Mouse (Mus musculus): Measurements from ENCODE around the gene Helb.
"Not testable (repeated sequence)": the region's sequence is repeated elsewhere in the genome, so short reads cannot be mapped to it uniquely, and the experiment has no call there.

Gene Helb

DNA sequence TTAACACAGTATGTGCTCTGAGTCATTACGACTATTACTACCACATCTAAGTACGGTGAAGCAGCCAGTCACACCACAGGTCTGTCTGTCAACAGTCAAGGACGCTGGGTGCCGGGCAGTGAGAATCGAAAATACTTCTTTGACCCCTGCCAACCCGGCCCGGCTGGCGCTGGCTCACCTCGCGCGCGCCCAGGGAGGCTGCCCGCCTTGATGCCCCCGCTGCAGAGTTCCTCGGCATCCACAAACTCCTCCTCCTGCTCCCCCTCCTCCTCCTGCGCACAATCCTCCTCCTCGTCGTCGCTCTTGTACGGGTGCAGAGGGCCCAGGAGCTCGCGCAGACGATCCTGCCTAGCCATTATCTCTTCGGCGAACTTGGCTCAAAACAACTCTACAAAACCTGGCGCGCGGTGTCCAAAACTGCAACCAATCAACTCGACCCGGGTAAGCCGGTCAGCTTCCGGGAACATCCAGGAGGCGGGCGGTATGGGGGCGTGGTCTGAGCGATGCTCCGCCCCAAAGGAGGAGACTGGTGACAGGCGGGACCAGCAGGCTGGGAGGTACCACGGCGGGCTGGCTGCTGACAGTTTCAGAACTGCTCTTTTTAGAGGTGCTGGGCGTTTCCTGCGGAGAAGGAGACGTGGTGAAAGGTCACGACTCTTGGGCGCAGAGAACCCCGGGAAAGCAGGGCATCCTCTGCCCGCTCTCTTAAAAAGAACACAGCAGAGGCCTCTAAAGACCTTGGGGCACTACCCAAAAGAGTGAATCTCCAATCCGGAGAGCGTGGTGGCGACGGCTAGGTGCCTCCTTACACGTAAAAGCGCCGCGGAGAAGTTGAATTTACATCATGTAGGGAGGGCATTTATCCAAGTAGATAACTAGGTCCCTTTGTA, at the start of gene Helb:
Gene Helb, minus strand, starts transcription at position 481 of the 890 bp plus-strand sequence.
- peak; percentile 92 for DNase-seq (ENCODE audit: low spot score)

GRCm38 (mm10) chr10:120160533-120160932, 47.7 kb upstream of the Helb start:
- DNase-seq (ENCODE audit: low spot score) = no peak

DNA sequence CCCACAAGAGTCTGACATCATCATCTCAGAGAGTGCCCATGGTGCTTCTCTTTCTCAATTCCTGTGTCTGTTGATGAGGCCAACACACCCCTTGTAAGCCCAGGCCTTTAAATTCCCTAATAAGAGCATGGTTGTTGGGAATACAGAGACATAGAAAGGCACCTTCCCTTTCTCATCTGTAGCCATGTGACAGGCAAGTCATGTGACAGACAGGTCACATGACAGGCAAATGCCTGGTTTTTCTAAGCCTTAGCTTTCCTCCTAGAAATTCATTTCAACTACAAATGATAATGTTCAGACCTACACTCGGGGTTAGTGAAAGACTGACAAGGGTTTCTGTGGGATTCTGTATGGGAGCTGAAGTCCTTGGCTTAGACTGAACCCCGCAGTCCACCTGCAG, 41.1 kb upstream of the Helb start:
- no peak for DNase-seq (ENCODE audit: low spot score)

DNA sequence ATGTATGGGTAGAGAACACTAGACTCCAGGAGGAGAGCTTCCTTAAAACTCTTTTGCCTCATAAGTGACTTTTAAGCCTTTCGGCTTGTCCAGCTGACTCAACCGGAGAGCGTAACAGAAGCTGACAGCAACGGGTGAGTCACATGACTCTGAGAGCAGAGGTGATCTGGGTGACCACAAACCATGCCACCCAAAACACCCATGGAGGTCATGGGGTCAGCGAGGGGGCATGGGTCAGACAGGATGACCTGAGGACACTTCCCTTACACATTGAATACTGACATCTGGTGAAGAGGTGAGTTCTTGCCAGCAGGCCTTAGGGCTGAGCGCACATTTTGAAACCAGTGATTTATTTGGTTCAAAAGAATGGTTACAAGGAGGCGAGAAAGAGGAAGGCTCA, 38.9 kb upstream of the Helb start:
- no peak for DNase-seq (ENCODE audit: low spot score)

DNA sequence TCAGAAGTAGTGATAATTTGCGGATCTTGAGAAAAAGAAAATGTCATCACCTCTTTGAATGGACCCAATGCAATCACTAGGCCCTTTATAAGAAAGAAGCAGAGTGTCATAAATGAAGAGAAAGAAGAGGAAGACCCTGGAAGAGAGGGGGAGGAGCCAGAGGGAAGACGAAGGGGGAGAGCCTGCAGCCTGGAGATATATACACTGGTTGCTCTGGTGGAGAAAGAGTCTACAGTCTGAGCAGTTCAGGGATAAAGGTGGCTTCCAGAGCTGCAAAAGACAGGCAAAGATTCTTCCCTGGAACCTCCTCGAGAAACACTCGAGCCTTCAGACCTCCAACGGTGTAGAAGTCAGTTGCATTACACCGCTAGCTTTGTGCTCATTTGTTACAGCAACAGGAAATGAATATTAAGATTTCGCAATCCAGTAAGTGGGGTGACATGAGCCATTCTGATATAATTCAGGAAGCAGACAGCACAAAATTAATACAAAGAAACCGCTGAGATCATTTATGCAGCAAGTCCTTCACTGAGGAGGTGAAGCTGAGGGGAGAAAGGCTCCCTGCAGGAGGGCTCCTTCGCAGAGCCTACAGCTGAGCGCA, 28.2 kb upstream of the Helb start:
- no peak for DNase-seq (ENCODE audit: low spot score)

GRCm38 (mm10) chr10:120140193-120140592, 27.4 kb upstream of the Helb start:
- no peak for DNase-seq (ENCODE audit: low spot score)

DNA sequence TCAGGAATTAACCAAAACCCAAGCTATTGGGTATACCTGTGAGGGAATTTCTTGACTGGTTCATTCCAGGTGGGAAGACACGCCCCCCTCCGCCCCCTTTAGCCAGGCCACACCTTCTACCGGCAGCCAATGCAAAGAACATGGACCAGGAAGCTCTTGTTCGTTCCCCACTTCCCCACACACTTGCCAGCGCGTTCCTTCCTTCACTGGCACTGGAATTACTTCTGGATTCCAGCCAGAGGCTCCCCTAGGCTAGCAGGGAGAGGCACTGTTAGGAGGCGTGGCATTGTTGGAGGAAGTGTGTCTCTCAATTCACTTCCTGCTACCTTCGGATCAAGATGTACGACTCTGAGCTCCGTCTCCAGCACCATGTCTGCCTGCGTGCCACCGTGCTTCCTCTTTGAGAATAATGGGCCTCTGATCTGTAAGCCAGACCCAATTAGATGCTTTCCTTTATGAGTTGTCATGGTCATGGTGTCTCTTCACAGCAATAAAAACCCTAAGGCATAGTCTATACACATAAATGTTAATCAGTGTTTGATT, 23.3 kb upstream of the Helb start:
- DNase-seq (ENCODE audit: low spot score) = no peak

DNA sequence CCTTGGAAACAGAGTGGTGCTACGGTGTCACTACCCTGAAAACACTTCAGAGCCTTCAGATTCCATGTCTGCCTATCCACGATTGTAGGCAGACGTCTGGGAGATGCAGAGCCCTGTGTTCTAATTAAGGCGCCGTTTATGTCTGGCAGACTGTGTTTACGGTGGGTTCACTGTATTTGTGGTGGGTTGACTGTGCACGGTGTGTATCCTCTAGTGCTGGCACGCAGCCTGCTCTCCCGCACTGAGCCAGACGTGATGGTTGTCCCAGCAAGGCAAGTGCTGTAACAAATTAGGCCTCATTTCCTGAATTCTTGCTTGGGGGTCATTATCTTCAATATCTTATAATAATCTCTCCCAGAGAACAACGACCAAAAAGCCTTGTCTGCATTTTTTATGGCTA, 20.9 kb upstream of the Helb start:
- DNase-seq (ENCODE audit: low spot score) = no peak

- DNase-seq (ENCODE audit: low spot score) = peak; percentile 31
Observed at GRCm38 (mm10) chr10:120130621-120131020, 17.8 kb upstream of the Helb start.

GRCm38 (mm10) chr10:120128601-120129277, 16.0 kb upstream of the Helb start:
- DNase-seq (ENCODE audit: low spot score) = no peak

GRCm38 (mm10) chr10:120125465-120125857, 12.7 kb upstream of the Helb start:
- no peak for DNase-seq (ENCODE audit: low spot score)

- DNase-seq (ENCODE audit: low spot score) = peak; percentile 89
Observed at GRCm38 (mm10) chr10:120124801-120125464, 12.1 kb upstream of the Helb start.

DNA sequence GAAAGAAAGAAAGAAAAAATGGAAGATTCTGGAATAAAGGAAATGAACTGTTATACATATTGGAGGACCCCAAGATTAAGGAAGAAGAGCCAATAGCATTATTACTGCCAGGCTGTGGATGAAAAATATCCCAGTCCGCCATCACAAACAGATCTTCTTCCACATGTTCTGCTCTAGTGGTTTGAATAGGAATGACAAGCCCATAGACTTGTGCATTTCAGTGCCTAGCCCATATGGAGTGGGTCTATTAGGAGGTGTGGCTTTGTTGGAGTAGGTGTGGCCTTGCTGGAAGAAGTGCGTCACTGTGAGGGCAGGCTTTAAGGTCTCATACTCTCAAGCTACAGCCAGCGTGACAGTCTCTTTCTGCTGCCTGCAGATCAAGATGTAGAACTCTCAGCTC, 10.9 kb upstream of the Helb start:
- DNase-seq (ENCODE audit: low spot score) = no peak

GRCm38 (mm10) chr10:120115249-120115648, 2.5 kb upstream of the Helb start:
- DNase-seq (ENCODE audit: low spot score) = no peak

DNA sequence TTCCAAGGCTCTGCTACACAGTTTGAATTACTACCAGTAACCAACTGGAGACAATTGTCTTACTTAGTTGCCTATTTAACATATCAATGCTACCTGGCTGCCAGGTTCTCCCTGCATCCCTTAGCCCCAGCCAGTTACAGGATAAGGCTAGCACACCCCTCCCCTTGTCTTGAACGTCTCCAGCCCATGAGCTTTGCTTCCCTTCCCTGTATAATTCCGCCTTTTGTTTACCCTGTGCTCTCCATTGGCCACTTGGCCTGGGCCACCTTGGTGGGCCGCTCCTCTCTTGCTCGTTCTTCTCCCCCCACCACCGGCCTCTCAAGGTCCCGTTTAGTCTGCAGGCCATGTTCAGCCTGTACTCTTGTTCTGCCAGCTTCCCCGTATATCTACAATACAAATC, 1.7 kb upstream of the Helb start:
- DNase-seq (ENCODE audit: low spot score) = no peak

DNA sequence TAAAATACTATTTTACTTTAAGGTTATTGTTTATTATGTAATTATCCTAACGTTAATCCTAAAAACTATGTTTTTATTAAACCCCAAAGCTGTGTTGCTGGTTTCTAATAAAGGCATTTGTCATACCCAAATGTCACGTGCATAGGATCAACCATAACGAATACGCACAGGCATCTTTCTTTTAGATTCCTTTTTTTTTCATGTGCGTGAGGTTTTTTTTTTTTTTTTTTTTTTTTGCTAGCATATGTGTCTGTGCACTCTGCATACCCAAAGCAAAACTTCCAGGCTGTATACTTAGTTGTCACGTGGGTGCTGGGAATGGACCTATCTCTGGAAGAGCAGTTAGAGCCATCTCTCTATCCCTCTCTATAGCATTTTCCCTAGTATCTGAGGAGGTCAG, 1.2 kb upstream of the Helb start:
- no peak for DNase-seq (ENCODE audit: low spot score)

- DNase-seq (ENCODE audit: low spot score) = not testable (repeated sequence)
Observed at GRCm38 (mm10) chr10:120113482-120113881, 695 bp upstream of the Helb start.

DNA sequence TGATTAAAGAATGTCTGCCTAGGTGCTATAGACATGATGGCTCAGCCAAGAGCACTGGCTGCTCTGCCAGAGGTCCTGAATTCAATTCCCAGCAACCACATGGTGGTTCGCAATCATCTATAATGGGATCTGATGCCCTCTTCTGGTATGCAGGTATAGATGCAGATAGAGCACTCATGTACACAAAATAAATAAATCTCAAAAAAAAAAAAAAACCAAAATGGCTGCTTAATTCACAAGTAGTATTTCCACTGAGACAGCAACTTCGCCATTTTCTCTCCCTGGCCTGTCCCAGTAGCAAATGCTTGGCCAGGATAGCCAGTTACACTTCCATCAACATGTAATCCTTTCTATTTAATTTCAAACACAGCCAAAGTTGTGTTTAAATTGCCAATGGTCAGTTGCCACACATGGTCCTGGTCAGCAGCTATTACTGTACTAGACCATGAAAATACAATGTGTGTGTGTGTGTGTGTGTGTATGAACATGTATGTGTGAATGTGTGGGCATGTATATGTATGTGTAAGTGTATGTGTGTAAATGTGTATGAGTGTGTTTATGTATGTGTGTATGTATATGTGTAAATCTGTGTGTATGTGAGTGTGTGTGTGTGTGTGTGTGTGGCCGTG, 982 bp downstream of the Helb start:
- no peak for DNase-seq (ENCODE audit: low spot score)

DNA sequence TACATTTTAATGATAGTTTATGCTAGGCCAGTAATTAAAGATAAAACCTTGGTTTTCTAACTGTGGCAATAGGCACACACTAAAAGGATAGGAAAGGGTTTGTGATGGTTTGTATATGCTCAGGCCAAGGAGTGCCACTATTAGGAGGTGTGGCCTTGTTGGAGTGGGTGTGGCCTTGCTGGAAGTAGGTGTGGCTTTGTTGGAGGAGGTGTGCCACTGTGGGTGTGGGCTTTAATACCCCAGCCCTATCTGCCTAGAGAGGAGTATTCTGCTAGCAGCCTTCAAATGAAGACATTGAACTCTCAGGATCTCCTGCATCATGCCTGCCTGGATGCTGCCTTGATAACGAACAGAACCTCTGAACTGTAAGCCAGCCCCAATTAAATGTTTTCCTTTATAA, 12.0 kb downstream of the Helb start:
- no peak for DNase-seq (ENCODE audit: low spot score)

- DNase-seq (ENCODE audit: low spot score) = no peak
Observed at GRCm38 (mm10) chr10:120097564-120097963, 15.2 kb downstream of the Helb start.

GRCm38 (mm10) chr10:120095716-120096115, 17.1 kb downstream of the Helb start:
- no peak for DNase-seq (ENCODE audit: low spot score)

GRCm38 (mm10) chr10:120095136-120095535, 17.7 kb downstream of the Helb start:
- no peak for DNase-seq (ENCODE audit: low spot score)
